Mouse (Mus musculus) common myeloid progenitor, adult 5-6 weeks (primary cell): ENCODE measurements around the gene Fkbp5. TPM values are rescaled to one million over a fixed set of nuclear protein-coding genes. Genes with fewer than 3 reads are reported as not detected.
A peak's percentile ranks its signal among the peaks of the same experiment; 100 is the strongest.
"Not testable (repeated sequence)": the region's sequence is repeated elsewhere in the genome, so short reads cannot be mapped to it uniquely, and the experiment has no call there.

Experiments
- ATAC-seq: replicated peaks from 2 replicates; pipeline ENCODE4 v1.8.0; 2016; ENCODE audit warnings: low read depth, mild to moderate bottlenecking, moderate TSS enrichment, inconsistent platforms; ENCODE audit not compliant: poor library complexity, severe bottlenecking
- total RNA-seq: library from RNA; stranded (forward); fragments of 200-1000, 187-1606 nt; gene quantifications from 2 replicates; pipeline ENCODE4 v1.2.3, GENCODE M21; 2017

Gene Fkbp5
- total RNA-seq, 1 experiment from 2014 or later, result 49.6 TPM

DNA sequence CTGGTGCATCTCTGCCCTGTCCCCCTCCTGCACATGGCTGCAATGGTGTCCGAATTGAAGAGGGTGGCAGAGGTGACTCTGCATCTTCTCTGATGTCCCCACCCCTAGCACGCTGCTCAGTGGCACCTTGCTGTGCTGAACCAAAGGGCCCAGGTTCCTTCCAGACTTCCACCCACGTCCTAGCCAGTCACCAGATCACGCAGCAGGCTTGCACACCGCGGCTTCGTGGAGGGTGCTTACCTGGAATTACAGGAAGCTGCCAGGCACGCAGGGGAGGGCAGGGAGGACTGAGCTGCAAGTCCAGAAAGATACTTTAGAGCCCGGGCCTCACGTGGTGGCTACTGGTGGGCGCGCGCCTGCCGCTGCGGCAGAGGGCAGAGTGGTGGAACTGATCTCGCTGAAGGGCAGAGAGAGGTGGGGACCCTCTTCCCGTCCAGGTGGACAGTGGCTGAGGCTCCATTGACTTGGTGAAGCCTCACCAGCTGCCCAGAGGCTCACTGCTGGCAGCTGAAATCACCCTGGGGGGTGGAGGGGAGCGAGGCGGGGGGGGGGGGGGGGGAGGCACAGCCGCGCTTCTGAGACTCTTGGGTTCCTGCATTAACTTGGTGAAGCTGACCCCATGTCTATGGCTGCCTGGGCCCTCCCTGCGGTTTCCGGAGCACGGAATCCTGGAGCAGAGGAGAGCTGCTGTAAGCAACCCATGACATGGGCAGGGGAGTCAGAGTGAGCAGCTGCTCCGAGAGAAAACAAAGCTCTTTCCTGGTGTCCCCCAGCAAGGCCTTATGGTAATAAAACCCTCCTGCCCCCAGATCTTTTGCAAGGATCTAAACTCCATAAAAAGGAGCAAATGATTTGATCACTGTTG lies 125.5 kb downstream of the Fkbp5 start:
- peak; percentile 79 for ATAC-seq

DNA sequence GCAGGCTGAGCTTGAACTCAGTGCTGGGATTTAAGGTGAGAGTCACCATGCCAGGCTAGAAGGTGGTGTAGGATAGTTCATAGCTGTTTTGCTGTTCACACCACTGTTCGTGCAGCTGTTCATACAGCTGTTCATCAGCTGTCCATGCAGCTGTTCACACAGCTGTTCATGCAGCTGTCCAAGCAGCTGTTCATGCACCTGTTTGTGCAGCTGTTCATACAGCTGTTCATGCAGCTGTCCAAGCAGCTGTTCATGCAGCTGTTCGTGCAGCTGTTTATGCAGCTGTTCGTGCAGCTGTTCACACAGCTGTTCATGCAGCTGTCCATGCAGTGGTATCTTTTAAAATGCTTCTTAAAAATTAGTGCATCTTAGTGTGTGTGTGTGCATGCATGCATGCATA lies 128.8 kb downstream of the Fkbp5 start:
- no peak for ATAC-seq

DNA sequence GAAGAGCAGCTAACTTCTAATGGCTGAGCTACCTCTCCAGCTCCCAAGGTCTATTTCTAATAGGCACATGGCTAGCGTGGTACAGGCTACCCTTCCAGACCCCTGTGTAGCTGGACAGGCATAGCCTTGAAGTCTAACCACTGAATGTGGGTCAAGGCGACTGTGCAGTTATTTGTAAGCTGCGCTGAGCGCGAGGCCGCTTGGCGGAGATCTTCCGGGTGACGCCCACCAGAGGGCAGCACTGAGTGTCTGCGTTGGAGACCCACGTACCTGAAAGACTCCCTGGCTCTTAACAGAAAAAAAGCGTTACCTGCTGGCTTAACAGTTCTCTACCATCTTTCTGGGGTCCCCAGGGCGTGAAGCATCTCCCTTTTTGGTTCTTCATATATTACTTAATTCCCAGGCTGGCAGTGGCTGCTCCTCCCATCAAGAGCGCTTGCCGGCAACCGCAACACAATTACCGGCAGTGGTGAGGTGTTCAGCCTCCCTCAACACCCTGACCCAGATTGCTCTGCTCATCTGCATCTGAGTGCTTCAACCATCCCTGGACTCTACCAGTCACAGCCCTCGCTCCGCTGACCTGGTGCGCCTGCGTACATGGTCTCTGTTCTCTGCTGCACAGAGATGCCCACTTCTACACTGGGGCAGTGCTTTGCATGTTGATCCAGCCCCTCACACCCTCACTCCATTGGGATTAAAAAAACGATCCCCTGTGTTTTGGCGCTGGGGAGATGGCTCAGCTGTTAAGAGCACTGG lies 131.0 kb downstream of the Fkbp5 start:
- ATAC-seq, result peak; percentile 78

DNA sequence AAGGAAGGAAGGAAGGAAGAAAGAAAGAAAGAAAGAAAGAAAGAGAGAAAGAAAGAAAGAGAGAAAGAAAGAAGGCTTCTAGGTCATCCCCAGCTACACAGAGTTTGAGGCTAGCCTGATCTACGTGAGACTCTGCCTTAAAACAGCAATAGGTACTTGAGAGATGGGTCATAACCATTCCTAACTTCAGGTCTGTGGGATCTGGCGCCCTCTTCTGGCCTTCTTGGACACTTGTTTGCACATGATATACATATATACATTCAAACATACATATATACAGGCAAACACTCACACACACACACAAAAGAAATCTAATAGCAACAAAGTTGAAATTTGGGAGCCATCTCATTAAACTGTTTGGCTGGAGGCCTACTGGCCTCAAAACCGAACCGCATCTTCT lies 133.0 kb downstream of the Fkbp5 start:
- ATAC-seq, result no peak

DNA sequence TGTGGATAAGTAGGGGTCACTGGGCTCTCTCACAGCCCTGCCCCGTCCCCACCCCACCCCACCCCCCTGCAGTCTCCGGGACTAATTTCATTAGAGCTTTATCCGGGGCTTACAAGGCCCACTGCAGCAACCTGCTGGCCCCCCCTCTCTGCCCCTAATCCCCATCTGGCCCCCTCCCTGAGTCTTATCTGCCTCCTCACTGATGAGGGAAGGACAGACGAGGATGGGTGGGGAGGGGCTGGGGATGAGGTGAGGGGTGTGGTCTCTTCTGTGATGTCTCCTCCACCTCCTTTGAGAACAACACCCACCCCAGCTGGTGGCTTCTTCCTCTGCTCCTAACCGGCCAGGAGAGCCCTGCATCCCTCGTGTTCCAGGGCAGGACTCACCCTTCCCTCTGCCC lies 137.1 kb downstream of the Fkbp5 start:
- ATAC-seq, result no peak

DNA sequence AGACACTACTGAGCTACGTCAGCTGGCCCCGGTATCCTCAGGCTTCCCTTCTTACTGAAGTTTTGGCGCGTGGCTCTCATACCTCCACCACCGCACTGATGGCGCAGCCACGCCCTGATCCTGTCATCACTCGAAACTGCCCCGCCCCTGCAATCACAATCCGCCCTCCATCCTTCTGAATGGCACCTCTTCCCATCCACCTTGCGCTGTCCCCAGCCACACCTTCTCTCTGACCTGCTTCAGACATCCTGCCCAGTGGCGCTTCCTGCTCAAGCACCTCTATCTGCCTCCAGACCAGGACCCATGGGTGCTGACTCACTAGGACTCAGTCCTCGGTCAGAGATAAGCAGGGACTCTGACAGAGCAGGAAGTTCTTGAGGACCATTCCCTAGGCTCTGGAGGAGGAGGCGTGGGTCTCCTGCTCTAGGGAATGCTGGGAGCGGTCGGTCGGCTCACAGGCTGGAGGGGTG lies 141.7 kb downstream of the Fkbp5 start:
- ATAC-seq, result peak; percentile 61

DNA sequence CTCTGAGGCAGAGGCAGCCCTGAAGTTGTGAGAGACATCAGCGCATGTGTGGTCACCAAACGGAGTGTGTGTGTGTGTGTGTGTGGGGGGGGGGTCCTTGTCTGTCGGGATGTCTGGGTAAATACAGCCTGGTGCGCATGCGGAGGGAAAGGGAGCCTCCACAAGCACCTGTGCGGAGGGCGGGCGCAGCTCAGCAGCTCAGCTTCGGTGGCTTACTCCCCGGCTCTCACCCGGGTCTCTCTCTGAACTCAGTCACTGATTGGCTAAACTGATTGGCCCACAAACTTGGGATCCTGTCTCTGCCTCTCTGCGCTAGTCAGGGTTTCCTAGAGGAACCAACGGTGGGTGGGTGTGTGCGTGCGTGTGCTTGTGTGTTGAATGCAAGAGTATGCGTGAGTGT lies 142.8 kb downstream of the Fkbp5 start:
- ATAC-seq, result no peak

DNA sequence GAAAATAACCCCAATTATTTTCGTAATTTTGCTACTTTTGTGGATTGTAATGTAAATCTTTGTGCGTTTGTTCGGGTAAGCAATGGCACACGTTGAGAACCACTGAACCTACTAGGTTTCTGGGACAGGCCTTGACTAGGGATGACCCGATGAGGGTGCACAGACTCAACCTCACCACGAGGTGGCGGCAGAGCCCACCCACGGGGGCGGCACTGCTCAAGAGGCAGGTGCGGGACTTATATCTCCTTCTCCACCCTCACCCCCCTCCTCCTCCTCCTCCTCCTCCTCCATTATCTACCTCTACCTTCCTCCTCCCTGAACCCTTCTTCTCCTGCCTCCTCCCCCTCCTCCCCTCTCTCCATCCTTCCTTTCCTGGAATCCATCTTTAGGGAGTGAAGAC lies 143.5 kb downstream of the Fkbp5 start:
- ATAC-seq, result peak; percentile 67

DNA sequence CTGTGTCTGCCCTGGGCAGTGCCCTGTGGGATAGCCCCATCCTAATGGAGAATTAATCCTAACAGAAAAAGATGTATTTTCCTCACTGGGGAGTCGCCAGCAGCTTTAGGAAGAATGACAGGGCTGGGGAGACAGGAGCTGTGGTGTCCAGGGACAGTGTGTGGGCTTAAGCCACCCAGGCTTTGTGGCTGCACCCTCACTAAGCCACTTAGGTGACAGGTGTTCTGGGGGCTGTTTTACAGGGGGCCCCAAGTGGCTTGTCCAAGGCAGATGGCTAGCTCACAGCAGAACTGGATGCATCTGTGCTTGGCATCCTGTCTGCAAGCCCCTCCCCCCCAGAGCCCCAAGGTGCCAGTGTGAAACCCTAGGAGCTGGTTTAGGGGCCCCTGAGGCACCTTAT lies 145.4 kb downstream of the Fkbp5 start:
- no peak for ATAC-seq

DNA sequence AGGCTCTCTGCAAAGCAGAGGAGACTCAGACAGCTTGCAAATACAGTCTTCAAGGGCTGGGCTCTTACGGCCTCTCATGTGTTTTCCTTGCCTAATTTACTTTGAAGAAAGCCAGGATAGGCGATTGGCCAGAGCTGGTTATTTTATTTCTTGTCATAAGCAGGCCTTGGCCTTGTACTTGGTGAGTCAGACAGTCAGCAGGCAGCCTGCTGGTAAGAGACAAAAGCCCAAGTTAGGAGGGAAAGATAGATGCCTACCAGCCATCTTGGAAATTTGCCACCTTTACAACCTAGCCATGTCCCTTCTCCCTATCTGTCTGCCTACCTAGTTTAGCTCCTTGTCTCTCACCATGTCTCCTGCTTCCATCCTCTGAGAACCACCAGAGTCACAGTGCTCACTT lies 146.0 kb downstream of the Fkbp5 start:
- no peak for ATAC-seq

DNA sequence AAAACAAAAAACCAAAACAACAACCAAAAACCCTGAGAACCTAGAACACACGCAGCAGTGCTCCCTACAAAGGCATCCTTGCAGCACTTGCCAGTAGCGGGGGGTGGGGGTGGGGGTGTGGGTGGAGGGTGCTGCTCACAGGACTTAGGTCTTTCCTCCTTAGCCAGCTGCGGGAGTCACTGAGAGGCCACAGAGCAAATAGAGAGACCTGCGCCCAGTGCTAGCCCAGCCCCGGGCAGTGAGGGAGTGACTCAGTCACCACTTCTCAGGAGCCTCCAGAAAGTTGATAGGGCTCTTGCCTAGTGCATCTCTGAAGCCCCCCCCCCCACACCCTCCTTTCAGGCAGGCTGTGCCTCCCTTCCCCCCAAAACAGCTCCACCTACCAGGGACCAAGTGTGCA lies 148.3 kb downstream of the Fkbp5 start:
- ATAC-seq, result no peak

DNA sequence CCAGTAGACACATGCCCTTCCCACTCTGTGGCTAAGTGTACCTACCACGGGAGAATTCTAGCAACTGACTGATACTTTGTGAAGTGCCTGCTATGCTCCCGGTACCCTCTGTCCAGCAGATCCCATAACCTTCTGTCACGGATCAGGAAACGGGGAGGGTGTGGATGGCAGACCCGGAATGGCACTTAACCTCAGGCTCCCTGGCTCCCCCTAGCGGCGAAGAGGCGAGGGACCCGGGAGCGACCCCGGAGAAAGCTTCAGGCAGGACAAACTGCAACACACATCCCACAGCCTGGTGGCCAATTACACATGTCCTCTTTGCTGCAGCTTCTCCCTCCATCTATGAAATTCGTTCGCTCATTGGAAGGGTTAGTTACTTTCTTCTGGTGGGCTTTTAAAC lies 148.9 kb downstream of the Fkbp5 start:
- ATAC-seq, result peak; percentile 78

DNA sequence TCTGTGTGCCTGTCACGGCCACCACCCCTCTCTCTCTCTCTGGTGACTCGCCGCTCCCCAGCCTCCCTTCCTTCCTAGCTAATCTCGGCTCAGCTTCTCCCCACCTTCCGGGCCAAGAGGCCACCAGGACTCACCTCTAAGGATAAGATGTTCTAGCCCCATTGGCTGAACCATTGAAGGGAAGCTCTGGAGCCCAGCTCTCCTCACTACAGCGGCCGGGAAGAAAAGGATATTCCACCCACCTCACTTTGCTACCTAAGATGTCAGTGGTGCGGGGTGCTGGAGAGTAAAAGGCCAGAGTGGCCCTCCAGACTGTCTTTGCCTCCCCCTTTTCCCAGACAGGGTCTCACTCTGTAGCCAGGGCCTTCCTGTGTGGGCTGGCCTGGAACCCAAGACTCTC lies 152.2 kb downstream of the Fkbp5 start, which contains the start of gene Tulp1:
Gene Tulp1, minus strand, starts transcription at position 101 of the 400 bp plus-strand sequence.
- ATAC-seq, result no peak

DNA sequence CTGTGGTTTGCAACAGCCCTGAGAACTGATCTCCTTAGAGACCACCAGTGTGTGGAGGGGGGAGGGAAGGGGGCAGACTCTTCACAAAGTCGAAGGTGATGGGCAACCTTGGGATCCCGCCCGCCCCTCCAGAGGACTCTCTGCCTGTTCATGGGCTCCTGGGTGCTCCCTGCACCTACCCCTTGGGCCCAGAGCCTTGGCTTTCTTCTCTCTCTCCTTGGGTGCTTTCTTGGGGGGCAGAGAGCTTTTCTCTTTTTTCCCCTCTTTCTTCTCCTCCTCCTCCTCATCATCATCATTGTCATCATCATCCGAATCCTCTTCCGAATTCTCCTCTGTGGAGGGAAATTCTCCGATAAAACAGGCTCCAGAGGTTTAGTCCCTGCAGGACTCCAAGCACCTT lies 153.8 kb downstream of the Fkbp5 start:
- no peak for ATAC-seq

DNA sequence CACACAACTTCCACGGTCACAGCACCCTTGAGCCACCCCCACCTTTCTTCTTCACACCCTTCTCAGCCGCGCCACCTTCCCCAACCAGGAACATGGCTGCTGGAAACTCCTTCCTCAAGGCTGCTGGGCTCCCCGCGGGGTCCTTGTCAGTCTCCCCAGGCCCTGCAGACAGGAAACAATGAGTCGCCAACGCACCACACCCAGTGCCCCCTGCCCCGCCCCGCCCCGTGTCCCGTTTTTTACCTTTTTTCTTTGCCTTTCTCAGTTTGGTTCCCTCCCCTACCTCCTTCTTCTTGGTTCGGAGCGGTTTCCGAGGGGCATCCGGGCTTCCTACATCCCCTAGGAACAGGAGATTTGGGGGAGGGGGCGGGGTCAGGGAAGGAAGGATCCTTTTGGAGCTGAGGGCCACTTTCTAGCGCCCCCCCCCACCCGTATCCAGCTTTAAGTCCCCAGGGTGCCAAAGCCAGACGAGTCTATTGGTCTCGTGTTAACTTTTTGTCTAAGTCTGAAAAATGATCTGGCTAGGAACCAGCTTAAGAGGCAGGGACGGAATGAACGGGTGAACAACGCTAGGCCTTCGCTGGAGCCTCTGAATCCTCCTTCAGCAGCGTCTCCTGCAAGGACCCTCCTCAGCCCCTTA lies 154.6 kb downstream of the Fkbp5 start:
- ATAC-seq, result peak; percentile 32

DNA sequence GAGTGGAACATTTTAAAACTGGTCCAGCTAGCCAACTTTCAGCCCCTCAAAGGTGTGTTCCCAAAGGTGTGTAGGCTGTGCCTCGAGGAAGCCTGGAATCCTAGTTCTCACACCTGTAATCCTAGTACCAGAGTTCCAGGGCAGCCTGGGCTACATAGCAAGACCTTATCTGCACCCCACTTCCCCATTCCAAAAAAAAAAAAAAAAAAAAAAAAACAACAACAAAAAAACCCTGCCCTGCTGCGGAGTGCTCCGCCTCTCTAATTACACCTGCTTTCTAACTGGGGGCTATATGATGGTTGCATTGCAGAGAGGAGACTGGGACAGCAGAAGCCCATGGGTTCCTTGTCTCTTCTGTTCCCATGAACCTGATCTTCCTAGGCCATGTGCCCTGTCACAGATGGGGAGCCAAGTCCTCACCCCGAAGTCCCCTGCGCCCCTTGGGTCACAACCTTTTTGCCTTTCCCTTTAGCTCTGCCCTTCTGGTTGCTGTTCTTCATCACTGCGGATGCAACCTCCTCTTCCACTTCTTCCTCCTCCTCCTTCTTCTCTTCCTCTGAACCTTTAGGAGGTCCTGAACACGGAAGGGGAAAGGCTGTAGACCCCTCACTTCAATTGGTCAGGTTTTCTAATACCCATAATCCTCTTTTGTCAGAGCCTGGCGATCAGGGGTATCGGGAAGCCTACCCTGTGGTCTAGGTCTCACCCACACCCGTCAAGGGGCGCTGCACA lies 155.2 kb downstream of the Fkbp5 start:
- no peak for ATAC-seq

DNA sequence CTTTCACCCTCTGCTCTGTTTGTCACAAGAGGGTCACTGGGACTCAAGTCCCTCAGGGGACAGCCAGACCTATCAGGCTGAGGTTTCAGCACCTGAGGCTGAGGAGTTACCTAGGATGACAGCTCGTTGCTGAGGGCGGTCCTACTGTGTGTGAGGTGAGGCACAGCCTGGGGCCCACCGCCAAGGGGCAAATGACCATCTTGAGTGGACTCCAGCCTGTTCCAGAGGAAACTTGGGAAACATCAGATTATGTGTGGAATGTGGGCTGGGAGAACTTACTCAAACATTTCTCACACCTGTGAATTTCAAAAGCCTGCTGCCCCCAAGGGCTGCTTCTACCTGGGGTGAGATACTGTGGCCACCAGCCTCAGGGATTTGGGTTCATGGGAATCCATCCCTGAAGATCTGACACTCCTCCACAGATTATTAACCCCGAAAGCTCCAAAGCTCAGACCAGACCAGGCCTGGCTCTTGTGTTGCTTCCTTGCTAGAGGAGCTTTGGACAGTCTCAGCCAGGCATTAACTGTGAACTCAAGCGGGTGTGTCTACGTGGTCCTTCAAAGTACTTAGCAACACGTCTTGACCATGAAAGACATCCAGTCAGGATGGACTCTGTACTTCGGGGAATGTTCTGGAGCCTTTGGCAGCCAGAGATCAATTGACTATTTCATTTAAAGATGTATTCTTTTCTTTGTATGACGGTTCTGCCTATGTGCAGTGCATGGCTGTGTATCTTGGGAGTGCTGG lies 156.6 kb downstream of the Fkbp5 start:
- ATAC-seq, result no peak

DNA sequence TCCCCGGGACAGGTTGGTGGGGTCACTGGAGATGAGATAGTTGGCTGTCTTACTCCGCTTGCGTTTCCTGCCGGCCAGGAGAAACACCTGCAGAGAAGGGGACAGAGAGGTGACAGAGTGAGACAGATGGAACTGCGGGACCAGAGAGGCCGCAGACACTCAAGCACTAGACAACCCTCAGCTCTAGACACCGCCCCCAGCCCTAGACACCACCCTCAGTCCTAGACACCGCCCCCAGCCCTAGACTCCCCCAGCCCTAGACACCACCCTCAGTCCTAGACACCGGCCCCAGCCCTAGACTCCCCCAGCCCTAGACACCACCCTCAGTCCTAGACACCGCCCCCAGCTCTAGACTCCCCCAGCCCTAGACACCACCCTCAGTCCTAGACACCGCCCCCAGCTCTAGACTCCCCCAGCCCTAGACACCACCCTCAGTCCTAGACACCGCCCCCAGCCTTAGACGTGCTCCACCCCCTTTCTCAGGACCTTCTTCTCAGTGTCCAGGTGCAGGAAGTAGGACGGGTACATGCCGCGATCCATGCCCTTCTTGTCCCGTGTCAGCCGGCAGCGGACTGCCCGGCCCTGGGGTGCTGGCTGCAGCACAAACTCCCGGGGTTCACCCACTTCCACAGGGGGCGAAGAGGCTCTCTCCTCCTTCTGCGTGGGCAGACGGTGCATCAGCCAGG lies 158.6 kb downstream of the Fkbp5 start:
- not testable (repeated sequence) for ATAC-seq

DNA sequence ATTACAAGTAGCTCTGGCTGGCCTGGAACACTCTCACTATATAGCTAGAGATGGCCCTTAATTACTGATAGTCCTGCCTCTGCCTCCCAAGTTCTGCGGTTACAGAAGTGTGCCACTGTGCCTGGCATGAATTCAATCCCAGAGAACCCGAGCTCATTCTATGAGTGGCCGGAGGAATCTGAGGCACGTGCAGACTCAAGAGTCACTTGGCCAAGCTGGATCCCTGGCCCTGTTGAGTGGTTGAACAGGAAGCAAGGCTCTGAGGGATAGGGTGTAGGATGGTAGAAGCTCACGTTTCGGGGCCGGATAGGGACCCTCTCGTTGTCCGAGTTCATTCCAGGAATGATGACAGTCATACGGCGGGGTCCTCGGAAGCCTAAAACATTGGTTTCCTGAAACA lies 161.5 kb downstream of the Fkbp5 start:
- ATAC-seq, result no peak
